Mouse (Mus musculus) megakaryocyte progenitor cell, adult 5-6 weeks (primary cell): ENCODE measurements around the gene Zc3h18. TPM values are rescaled to one million over a fixed set of nuclear protein-coding genes. Genes with fewer than 3 reads are reported as not detected.
A peak's percentile ranks its signal among the peaks of the same experiment; 100 is the strongest.

Experiments
- ATAC-seq: replicated peaks from 2 replicates; pipeline ENCODE4 v1.8.0; 2016; ENCODE audit warnings: mild to moderate bottlenecking, moderate TSS enrichment, inconsistent platforms; ENCODE audit not compliant: poor library complexity
- total RNA-seq, 2 experiments: library from RNA; stranded (forward) in 1 of 2; stranded (reverse) in 1 of 2; fragments of 157-497, 149-512 nt in 1 of 2; fragments of 200-1000 nt in 1 of 2; gene quantifications; 2 replicates each; pipeline versions ENCODE4 v1.2.3 to v1.2.4; 2015 to 2017

The Zc3h18 gene
- total RNA-seq, 2 experiments from 2014 or later = 26.1 to 55.6 TPM

- ATAC-seq = no peak
These were observed 6.6 kb downstream of the Zc3h18 start for GRCm38 (mm10) chr8:122383039-122383438.

DNA sequence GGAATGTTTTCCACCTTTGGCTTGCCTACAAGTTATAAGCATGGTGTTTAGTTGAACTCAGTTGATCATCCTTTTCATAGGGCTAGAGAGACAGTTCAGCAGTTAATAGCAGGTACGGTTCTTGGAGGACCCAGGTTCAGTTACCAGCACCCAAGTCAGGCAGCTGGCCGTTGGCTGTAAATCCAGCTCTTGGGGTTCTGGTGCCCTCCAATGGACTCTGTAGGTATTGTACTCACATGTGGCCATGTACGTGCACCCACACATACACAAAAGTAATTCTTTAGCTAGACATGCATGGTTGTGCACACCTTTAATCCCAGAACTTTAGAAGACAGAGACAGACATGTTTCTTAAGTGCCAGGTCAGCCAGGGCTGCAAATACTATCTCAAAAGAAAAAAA is 12.9 kb downstream of the Zc3h18 start:
- peak; percentile 61 for ATAC-seq

GRCm38 (mm10) chr8:122390758-122391157 is 14.3 kb downstream of the Zc3h18 start:
- ATAC-seq = no peak

- no peak for ATAC-seq
These were observed 17.3 kb downstream of the Zc3h18 start for GRCm38 (mm10) chr8:122393717-122394116.

GRCm38 (mm10) chr8:122395291-122395690 is 18.9 kb downstream of the Zc3h18 start:
- ATAC-seq = no peak

DNA sequence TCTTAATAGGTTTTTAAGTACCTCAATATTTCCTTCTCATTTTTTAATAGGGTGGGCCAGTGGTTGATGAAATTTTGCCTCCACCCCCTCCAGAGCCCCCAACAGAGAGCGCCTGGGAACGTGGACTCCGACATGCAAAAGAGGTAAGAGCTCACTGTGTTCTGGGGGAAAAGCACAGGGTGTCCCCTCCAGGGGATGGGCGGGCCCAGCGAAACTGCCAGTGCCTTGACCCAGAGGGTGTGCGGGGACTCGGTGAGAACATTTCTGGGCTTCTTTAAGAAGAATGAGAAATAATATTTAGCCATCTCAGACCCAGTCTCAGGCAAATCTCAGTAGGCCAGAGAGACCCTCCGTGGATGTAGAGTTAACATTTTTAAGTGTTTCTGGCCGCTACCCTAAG is 21.8 kb downstream of the Zc3h18 start:
- ATAC-seq = no peak

- peak; percentile 54 for ATAC-seq
These were observed 28.9 kb downstream of the Zc3h18 start for GRCm38 (mm10) chr8:122405146-122405805.

DNA sequence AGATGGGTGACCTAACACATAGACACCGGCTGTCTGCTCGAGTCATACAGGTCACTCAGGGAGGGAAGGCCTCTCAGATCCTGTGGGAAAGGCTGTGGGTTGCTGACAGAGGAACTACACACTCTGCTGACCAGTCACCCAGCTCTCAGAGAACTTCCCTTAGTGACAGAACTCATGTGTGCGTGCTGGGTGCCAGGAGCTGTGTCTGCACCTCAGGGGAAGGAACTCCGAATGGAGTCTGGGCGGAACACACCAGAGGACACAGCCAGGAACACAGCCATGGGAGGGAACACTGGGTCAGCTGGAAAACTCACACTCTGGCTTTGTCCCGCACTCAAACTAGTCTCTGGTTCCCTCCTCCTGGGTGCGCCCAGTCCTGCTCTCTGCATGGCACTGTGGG is 31.3 kb downstream of the Zc3h18 start:
- no peak for ATAC-seq

GRCm38 (mm10) chr8:122414311-122414710 is 37.9 kb downstream of the Zc3h18 start:
- no peak for ATAC-seq

- ATAC-seq = peak; percentile 42
These were observed 39.1 kb downstream of the Zc3h18 start for GRCm38 (mm10) chr8:122415554-122415953.

GRCm38 (mm10) chr8:122419881-122420555 is 43.6 kb downstream of the Zc3h18 start:
- ATAC-seq = no peak

GRCm38 (mm10) chr8:122421376-122422070 is 45.1 kb downstream of the Zc3h18 start, which contains the start of gene Il17c:
Gene Il17c (plus strand): TSS chr8:122422020.
- no peak for ATAC-seq

GRCm38 (mm10) chr8:122423217-122423616 is 46.8 kb downstream of the Zc3h18 start:
- ATAC-seq = no peak

GRCm38 (mm10) chr8:122423659-122424058 is 47.2 kb downstream of the Zc3h18 start:
- ATAC-seq = no peak

GRCm38 (mm10) chr8:122426145-122426544 is 49.7 kb downstream of the Zc3h18 start:
- no peak for ATAC-seq

- ATAC-seq = no peak
These were observed 51.2 kb downstream of the Zc3h18 start for GRCm38 (mm10) chr8:122427607-122428006.

GRCm38 (mm10) chr8:122428163-122428562 is 51.8 kb downstream of the Zc3h18 start:
- ATAC-seq = no peak

DNA sequence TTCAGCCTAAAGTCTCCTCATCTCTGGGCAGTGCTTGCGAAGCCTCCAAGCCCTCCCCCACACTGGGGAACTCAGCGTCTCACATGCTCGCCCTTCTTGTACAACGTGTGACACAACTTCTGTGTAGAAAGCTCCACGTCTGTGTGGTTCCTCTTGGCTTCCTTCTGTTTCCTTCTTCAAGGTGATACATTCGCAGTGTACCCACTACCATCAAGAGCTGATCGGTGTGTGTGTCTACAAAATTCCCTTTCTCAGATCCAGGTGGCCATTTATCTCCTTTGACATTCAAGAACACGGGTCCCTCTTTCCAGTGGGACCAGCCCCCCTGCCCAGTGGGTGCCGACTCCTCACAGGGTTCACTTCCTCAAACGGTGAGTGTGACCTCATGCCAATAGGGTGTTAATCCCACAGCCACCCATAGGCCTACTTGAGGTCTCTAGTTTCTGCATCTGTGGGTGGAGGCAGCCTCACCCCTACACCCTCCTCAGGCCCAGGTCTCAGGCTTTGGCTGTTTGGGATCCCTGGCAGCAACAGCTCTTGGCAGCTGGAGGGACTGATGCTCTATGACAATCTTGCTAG is 53.7 kb downstream of the Zc3h18 start:
- ATAC-seq = peak; percentile 76

DNA sequence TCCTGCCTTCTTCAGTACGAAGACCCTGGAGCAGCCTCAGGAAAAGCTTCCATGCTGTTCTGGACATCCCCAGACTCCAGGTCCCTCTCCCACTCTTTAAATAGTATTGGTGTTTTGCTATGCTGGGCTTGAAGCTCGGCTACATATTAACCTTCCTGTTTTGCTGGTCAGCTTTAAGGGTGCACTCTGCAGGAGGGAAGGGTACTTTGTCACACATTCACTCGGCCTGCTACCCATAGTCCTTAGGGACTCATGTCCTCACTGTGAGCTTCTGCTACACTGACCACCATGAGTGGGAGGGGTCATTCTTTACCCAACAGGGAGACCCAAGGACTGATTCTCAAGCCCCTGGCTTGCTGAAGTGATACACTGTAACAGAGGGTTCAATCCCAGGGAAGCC is 54.2 kb downstream of the Zc3h18 start:
- ATAC-seq = no peak

DNA sequence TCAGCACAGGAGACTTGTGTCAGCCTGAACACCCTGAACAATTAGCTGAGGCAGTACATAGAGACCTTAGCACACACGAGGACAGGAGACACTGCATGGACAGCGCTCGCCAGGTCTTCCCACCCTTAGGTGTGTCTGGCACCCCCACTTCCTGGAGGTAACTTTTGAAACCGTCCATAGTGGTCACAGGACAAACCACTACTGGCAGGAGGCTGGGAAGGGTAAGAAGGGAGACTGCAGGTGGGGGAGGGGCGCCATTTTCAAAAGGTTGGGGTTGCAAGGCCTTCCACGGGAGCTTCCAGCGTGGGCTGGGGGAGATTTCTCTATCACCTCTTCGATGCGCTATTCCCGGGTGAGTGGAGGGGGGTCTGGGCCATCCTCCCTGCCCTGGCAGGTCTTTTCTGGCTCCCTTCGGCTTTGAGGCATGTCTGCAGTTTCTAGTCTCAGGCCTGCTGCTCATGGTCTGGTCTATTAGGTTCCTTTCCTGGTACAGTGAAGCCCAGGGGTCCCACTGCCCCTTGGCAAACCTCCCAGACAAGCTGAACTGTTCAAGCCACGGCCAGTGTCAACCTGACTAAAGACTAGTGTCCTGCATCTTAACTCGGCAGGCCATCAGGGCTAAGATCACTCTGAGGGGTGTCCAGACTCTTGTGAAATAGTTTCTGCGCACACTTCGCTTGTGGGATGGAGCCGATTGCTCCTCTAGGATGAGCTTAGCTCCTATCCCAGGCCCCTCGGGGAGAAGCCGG is 55.5 kb downstream of the Zc3h18 start:
- ATAC-seq = no peak
